Comparison of ENCODE assay signal across 9 mouse cellular contexts in genomic region chr12:73617652-73618051, GRCm38 (mm10). TPM values are rescaled to one million over a fixed set of nuclear protein-coding genes. Genes with fewer than 3 reads are reported as not detected.
DNase-seq lines count a peak whose midpoint lies in the region; ATAC-seq lines count a peak whose summit lies in the region.
"Had no signal": no experiment of that assay in that cellular context is flagged by ENCODE, and none has a peak within 500 bp of the region (broad histone marks: within the 10 kb centered on the region; RNA-seq: fewer than 3 reads in every experiment).

No protein-coding gene starts in this region.

- WGBS in embryonic facial prominence, embryonic 11.5 days: 45% methylated on average over 10 of the region's 10 CpGs
- 36% methylated on average over 10 of the region's 10 CpGs for WGBS in intestine, embryonic 15.5 days
- WGBS in lung, embryonic 16.5 days: 21% methylated on average over 10 of the region's 10 CpGs
- 61% methylated on average over 10 of the region's 10 CpGs for WGBS in forebrain, embryonic 15.5 days

- H3K36me3 ChIP-seq in embryonic facial prominence, embryonic 11.5 days (replicated peaks; ENCODE audit: control insufficient read depth, insufficient read depth, low read depth, low read length): no peaks in the 10 kb centered on the region
- H3K36me3 ChIP-seq in intestine, embryonic 15.5 days: no peaks in the 10 kb centered on the region
- no peaks in the 10 kb centered on the region for H3K36me3 ChIP-seq in lung, embryonic 16.5 days (ENCODE audit: control insufficient read depth, insufficient read depth, low read length)
- no peaks in the 10 kb centered on the region for H3K36me3 ChIP-seq in forebrain, embryonic 15.5 days
- H3K36me3 ChIP-seq: neural tube, embryonic 12.5 days had no signal

- intact Hi-C loops in left cerebral cortex, postnatal 25 days (cut with DNase I): no loop called here

- DNase-seq in 3134 (ENCODE audit: extremely low read depth, insufficient read length, low spot score): peak; percentile 28
- peak; percentile 57 for DNase-seq in embryonic facial prominence, embryonic 11.5 days (ENCODE audit: low spot score)
- no peak for DNase-seq in right cerebral cortex, adult 18-20 months
- DNase-seq in left cerebral cortex, postnatal 25 days (ENCODE audit: low spot score in 2 of 2): no peak
- DNase-seq in adipocyte (ENCODE audit: low spot score): no peak

- H3K4me1 ChIP-seq in embryonic facial prominence, embryonic 11.5 days (ENCODE audit: control insufficient read depth, insufficient read depth, low read length): peaks cover 2% of the 10 kb centered on the region; the same call in 1 of the 2 replicates
- 0 out of 2 replicates have a peak, but pooled peaks cover 2% of the 10 kb centered on the region for H3K4me1 ChIP-seq in intestine, embryonic 15.5 days (replicated peaks)
- peaks cover 19% of the 10 kb centered on the region for H3K4me1 ChIP-seq in lung, embryonic 16.5 days (replicated peaks; ENCODE audit: control insufficient read depth, insufficient read depth, low read length)
- H3K4me1 ChIP-seq in forebrain, embryonic 15.5 days: no peaks in the 10 kb centered on the region
- H3K4me1 ChIP-seq: neural tube, embryonic 12.5 days had no signal

- no peak overlapping the region for H3K9ac ChIP-seq in embryonic facial prominence, embryonic 11.5 days (replicated peaks; ENCODE audit: low read length)
- H3K9ac ChIP-seq in intestine, embryonic 15.5 days: no peak overlapping the region
- no peak overlapping the region for H3K9ac ChIP-seq in lung, embryonic 16.5 days (ENCODE audit: low read length)
- no peak overlapping the region for H3K9ac ChIP-seq in forebrain, embryonic 15.5 days (replicated peaks)
- H3K9ac ChIP-seq: neural tube, embryonic 12.5 days had no signal

- ATAC-seq in embryonic facial prominence, embryonic 11.5 days (replicated peaks; ENCODE audit: insufficient number of reproducible peaks, low FRiP score, low TSS enrichment, low read depth): 0 out of 2 replicates have a peak, but pooled peaks have one; percentile 62
- ATAC-seq in intestine, embryonic 15.5 days: peak; percentile 96
- ATAC-seq in lung, embryonic 16.5 days (ENCODE audit: low read depth): peak; percentile 94
- ATAC-seq in forebrain, embryonic 15.5 days (replicated peaks): no peak

- no peak overlapping the region for H3K4me2 ChIP-seq in embryonic facial prominence, embryonic 11.5 days (ENCODE audit: low read depth, low read length)
- peak overlapping the region; percentile 34 for H3K4me2 ChIP-seq in intestine, embryonic 15.5 days (replicated peaks)
- H3K4me2 ChIP-seq in lung, embryonic 16.5 days (ENCODE audit: low read depth, low read length): peak overlapping the region; percentile 24; the same call in 1 of the 2 replicates
- no peak overlapping the region for H3K4me2 ChIP-seq in forebrain, embryonic 15.5 days (replicated peaks)
- H3K4me2 ChIP-seq: neural tube, embryonic 12.5 days had no signal

- H3K27ac ChIP-seq in embryonic facial prominence, embryonic 11.5 days (replicated peaks; ENCODE audit: low read depth, low read length): no peak overlapping the region
- no peak overlapping the region for H3K27ac ChIP-seq in intestine, embryonic 15.5 days
- H3K27ac ChIP-seq in lung, embryonic 16.5 days (ENCODE audit: low read length): peak overlapping the region; percentile 69
- no peak overlapping the region for H3K27ac ChIP-seq in forebrain, embryonic 15.5 days (replicated peaks)
- H3K27ac ChIP-seq: neural tube, embryonic 12.5 days had no signal

- H3K9me3 ChIP-seq in embryonic facial prominence, embryonic 11.5 days (replicated peaks; ENCODE audit: control insufficient read depth, low read length): no peaks in the 10 kb centered on the region
- no peaks in the 10 kb centered on the region for H3K9me3 ChIP-seq in intestine, embryonic 15.5 days
- H3K9me3 ChIP-seq in lung, embryonic 16.5 days (ENCODE audit: control insufficient read depth, low read length): no peaks in the 10 kb centered on the region
- H3K9me3 ChIP-seq in forebrain, embryonic 15.5 days: no peaks in the 10 kb centered on the region
- H3K9me3 ChIP-seq: neural tube, embryonic 12.5 days had no signal

- no peaks in the 10 kb centered on the region for H3K27me3 ChIP-seq in embryonic facial prominence, embryonic 11.5 days (ENCODE audit: control insufficient read depth, insufficient read depth, low read length)
- no peaks in the 10 kb centered on the region for H3K27me3 ChIP-seq in intestine, embryonic 15.5 days (replicated peaks)
- H3K27me3 ChIP-seq in lung, embryonic 16.5 days (ENCODE audit: control insufficient read depth, insufficient read depth, low read depth, low read length): no peaks in the 10 kb centered on the region
- H3K27me3 ChIP-seq in forebrain, embryonic 15.5 days: no peaks in the 10 kb centered on the region
- H3K27me3 ChIP-seq: neural tube, embryonic 12.5 days had no signal

- H3K4me3 ChIP-seq in embryonic facial prominence, embryonic 11.5 days (ENCODE audit: low read depth, low read length): no peak overlapping the region
- H3K4me3 ChIP-seq in intestine, embryonic 15.5 days (replicated peaks): no peak overlapping the region
- 0 out of 2 replicates have a peak overlapping the region, but pooled peaks have one; percentile 9 for H3K4me3 ChIP-seq in lung, embryonic 16.5 days (ENCODE audit: low read length)
- H3K4me3 ChIP-seq in forebrain, embryonic 15.5 days: no peak overlapping the region
- H3K4me3 ChIP-seq: neural tube, embryonic 12.5 days had no signal

RNA-seq across cellular contexts. Expression of gene Prkch, which starts 33.1 kb away (rescaled TPM):
- polyA plus RNA-seq in embryonic facial prominence, embryonic 11.5 days (2014; fragmentation: Nextera tagmentation; extraction: Ambion mirVana): 11.6 TPM in 2 replicates
- polyA plus RNA-seq in intestine, embryonic 15.5 days (2015; fragmentation: Nextera tagmentation; extraction: Ambion mirVana): 7.3 and 7.7 TPM in 2 replicates
- 12.0 and 12.4 TPM in 2 replicates for polyA plus RNA-seq in lung, embryonic 16.5 days (2015; fragmentation: Nextera tagmentation; extraction: Ambion mirVana)
- 4.9 and 6.6 TPM in 2 replicates for polyA plus RNA-seq in forebrain, embryonic 15.5 days (2015; fragmentation: Nextera tagmentation; extraction: Ambion mirVana)
- 1 to 10 TPM; 3.5 to 9.3 TPM for total RNA-seq in left cerebral cortex, postnatal 25 days (2021)

Comparison
In these comparisons a context has a peak if more than half of its experiments do, and no peak if none do; other contexts are left out.
1. DNase-seq: peak in 3134 (single experiment) and embryonic facial prominence, embryonic 11.5 days (single experiment); none in right cerebral cortex, adult 18-20 months (single experiment), left cerebral cortex, postnatal 25 days (0 of 2) and adipocyte (single experiment).
2. H3K4me2 ChIP-seq: peak in intestine, embryonic 15.5 days (single experiment) and lung, embryonic 16.5 days (single experiment); none in embryonic facial prominence, embryonic 11.5 days (single experiment) and forebrain, embryonic 15.5 days (single experiment).